Mouse (Mus musculus) thymus, postnatal 14 days (tissue): ENCODE data around the gene Ahcyl1.

Experiments
- DNase-seq: peaks from one replicate; pipeline ENCODE4 v3.0.0; 2021

Gene Ahcyl1

GRCm38 (mm10) chr3:107703675-107704370 is 7.5 kb upstream of the Ahcyl1 start:
- DNase-seq, result no peak

DNA sequence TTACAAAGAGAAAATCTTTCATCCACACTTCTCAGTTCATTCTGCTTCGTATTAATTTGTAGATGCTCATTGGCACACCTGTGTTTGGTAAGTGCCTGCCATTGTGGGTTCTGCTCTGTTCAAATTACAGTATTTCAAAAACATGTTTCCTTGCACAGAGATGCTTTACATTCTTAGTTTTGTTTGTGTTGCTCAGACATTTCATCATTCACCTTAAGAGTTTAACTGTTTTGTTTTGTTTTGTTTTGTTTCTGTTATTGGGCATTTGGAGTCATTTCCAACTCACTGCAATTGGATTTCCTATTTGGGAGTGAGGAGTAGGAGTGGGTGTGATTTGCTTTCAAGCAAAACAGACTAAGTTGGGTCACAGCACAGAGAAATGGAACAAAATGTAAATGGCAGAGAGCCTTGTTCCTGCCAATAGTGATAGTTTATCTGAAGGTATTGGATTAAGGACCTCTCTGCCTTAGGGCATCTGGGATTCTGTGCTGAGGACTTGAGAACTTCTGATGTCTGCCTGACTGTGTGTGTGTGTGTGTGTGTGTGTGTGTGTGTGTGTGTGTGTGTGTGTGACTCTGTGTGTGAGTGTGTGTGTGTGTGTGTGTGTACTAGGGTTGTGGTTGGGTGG is 5.5 kb upstream of the Ahcyl1 start:
- DNase-seq, result no peak

DNA sequence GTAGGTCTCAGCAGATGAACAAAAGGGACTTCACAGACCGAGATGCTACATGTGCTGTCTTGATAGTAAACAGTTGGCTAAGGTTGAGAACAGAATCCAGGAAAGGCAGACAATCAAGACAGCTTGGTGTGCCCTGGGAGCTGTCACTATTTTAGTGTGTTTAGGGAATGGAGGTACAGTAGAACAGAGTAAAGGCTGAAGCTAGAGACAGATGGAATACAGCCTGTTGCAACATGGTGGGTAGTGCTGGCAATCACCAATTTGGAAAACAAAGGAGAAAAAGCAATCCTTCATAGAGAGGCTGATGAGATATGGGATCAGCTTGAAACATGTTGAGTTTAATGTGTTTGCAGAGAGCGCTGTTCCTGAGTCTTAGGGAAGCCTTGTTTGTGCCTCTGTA is 4.3 kb upstream of the Ahcyl1 start:
- DNase-seq, result no peak

GRCm38 (mm10) chr3:107696910-107697309 is 550 bp upstream of the Ahcyl1 start:
- no peak for DNase-seq

DNA sequence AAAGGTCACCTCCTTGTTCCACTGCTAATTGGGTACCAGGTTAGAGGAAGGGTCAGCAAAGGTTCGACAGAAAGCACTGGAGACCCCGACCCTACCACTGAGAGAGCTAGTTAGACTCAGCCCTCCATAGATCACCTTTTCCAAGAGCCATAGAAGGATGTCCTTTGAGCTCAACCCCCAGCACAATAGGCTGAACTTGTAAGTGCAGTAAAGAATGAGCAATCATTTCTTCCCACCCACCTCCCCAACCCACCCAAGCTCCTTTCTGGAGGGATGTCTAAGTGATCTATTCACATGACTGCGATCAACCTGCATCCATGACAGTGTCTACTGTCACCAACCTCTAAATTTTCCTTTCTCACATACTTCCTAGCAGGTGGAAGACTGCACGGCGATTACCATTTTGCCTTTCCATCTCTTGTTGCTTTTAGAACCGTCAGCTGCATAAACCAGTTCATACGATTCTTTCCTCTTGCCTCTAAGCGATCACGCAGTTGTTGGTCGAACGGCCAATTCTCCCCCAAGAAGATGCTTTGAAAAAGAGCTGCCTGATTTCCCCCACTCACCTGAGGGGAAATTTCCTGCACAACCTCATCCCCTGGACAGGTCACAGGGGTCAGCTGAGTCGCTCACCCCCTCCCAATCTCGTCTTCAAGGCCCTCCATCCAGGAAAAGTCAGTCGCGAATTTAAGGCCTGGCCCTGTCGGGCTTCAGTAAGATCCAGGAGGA is 977 bp downstream of the Ahcyl1 start:
- peak; percentile 3 for DNase-seq

GRCm38 (mm10) chr3:107694256-107694900 is 2.0 kb downstream of the Ahcyl1 start:
- DNase-seq, result no peak

GRCm38 (mm10) chr3:107690366-107690765 is 6.0 kb downstream of the Ahcyl1 start:
- no peak for DNase-seq

DNA sequence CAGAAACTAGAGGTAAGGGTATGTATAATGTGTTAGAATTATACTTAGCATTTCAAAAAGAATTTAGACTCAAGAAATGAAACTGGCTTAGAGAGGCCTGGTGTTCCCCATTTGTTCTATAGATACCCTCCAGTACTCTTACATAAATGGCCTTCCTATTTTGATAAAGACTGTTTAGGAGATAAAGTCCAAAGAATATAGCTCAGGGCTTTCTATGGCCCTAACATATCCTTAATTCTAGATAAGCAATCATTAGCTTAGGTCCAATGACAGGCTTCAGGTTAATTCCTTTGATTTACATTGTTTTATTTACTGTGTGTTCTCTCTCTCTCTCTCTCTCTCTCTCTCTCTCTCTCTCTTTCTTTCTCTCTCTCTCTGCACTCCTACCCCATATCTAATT is 7.1 kb downstream of the Ahcyl1 start:
- no peak for DNase-seq

- no peak for DNase-seq
Observed at GRCm38 (mm10) chr3:107688236-107688635, 8.1 kb downstream of the Ahcyl1 start.

DNA sequence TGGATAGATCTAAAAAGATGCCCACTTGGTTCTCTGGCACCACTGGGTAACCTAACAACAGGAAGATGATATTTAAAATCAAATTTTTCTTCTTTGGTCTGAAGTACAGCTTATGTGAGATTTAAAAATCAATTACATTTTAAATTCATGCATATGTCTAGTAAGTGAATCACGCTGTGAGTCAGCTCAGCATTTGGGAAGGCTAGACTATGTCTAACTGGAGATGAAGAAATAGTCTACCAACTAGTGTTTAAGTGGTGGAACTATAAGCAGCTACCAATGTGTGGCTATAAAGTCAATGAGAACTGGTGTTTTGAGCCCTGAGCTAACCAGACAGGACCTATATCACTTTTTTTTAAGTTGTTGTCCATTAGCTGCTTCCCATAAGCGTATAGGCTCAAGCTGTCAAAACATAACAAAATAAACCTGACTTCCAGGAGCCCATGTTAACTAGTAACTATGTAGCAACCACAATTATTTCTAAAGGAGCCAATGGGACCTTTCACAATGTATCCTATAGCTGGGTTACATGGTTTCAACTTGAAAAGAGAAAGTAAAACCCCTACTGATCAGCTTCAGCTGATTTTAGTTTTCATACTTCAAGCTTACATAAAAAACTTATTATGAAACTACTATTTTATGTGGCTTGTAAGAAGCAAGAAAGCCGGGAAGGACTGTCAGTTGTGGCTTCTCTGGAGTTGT is 9.9 kb downstream of the Ahcyl1 start:
- DNase-seq, result no peak

GRCm38 (mm10) chr3:107685652-107686051 is 10.7 kb downstream of the Ahcyl1 start:
- DNase-seq, result no peak

DNA sequence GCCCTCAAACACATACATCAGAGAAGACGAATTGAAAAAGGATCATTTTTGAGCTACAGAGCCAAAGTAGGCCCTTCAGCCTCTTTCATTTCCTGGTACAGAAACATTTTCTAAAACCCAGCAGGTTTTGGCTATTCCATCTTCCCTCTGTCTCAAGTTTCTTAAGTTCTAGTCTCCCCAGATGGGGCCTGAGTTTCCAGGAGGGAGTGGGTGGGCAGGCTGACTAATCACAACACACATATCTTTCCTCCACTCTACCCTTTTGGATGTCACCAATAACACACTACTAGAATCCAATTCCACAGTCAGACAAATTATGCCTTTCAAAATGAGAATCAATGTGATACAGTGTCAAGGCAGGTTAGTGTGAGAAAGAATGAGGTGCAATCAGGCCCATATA is 12.8 kb downstream of the Ahcyl1 start:
- DNase-seq, result no peak

- no peak for DNase-seq
Observed at GRCm38 (mm10) chr3:107680790-107681576, 15.4 kb downstream of the Ahcyl1 start.

DNA sequence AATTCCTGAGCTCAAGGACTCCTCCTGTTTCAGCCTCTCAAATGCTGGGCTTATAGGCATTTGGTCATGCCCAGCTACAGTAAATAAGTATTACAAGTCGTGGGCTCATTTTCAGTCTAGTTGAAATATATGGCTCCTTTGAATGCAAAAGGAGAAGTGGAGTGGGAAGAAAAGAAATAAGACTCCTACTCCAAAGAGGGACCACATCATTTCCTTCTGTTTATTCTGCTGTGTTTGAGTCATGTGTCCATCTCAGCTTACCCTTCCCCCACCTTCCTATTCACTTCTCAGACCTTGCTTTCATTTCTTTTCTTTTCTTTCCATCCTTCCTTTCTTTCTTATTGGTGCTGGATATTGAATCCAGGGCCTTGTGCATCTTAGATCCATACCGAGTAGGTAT is 24.9 kb downstream of the Ahcyl1 start:
- no peak for DNase-seq

DNA sequence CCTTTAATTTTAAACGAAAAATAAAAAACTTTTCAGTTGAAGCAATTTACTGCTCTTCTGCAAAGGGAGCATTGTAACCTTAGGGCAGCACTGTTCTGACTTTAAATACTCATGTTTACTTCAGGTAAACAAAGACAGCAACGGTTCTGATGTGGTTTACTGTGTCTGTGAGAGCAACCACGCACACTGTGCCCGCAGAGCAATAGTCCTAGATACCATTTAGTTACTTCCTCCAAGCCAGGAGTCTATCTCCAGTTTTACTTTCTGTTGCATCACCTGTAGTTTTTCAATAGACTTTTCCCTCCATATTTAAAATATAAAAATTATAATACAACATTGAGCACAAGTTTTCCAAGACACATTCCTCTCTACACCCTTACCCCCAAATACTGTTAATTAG is 25.9 kb downstream of the Ahcyl1 start:
- DNase-seq, result no peak

DNA sequence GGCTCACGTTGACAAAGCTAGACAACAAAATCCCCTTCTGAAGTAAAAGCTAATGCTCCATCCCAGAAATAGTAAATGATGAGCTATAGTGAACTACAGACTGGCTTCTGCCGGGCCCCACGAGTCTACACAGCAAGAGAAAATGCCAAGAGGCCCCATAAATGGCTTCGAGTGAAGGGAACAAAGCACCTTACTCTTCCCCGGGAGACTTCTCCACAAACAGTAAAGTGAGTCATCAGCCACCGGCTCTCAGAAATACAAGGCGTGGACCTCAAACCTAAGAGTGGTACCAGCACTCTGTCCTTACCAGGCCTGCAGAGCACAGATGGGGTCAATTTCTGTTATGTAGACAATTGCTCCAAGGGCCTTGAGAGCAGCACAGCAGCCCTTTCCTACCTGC is 27.6 kb downstream of the Ahcyl1 start:
- DNase-seq, result no peak

DNA sequence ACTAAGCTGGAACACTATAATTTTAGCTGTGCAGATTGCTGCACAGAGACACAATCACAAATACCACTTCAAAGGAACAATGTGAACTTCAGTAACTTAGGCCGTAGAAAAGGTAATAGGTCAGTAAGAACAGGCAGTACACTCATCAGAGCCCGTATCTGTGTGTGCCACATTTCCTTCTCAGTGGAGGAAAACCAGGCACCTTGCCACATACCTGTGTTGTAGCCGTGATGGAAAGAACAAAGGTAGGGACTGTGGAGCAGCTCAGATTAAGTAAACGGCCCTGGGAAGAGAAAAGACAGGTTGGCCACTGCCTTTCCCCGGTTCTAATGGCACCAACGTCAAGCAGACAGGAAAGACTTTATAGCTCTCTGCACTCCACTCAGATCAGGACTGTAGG is 28.9 kb downstream of the Ahcyl1 start:
- DNase-seq, result no peak

DNA sequence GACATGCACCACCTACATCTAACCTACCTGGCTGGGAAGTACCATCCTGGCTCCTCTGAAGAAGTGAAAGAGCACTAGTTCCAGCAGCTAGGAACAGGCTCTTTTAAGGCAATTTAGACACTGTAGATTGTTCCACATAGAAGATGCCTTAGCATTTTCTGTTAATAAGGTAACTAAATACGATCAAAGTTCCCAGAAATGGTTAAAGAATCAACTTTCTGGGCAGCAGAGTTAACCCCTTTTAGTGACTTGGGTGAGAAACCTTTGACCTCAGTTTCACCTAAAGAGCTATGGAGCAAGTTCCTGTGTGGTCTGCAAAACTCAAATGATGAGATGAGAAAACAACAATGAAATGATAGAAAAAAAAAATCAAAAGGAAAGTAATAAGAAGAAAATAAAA is 31.7 kb downstream of the Ahcyl1 start:
- DNase-seq, result no peak

GRCm38 (mm10) chr3:107659000-107659399 is 37.4 kb downstream of the Ahcyl1 start:
- DNase-seq, result no peak

DNA sequence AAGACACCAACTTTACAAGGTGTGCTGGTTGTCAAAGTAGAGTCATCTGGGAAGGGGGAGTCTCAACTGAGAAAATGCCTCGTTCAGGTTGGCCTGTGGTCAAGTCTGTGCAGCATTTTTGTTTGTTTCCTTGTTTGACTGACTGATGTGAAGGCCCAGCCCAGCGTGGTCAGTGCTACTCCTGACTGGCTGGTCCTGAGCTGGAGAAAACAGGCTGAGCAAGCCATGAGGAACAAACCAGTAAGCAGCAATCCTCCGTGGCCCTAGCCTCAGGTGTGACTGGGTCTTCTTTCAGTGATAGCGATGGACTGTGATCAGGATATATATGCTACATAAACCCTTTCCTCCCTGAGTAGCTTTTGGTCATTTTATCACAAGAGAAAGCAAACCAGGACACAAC is 39.5 kb downstream of the Ahcyl1 start:
- no peak for DNase-seq

GRCm38 (mm10) chr3:107656151-107656550 is 40.2 kb downstream of the Ahcyl1 start:
- DNase-seq, result no peak

- DNase-seq, result no peak
Observed at GRCm38 (mm10) chr3:107655491-107655890, 40.9 kb downstream of the Ahcyl1 start.
